Mouse (Mus musculus): ENCODE data around the gene Plekhh3. TPM values are rescaled to one million over a fixed set of nuclear protein-coding genes. Genes with fewer than 3 reads are reported as not detected.

The Plekhh3 gene
- 7.2 and 10.5 TPM in 2 replicates for polyA plus RNA-seq (2014; fragmentation: Nextera tagmentation; extraction: Ambion mirVana)

DNA sequence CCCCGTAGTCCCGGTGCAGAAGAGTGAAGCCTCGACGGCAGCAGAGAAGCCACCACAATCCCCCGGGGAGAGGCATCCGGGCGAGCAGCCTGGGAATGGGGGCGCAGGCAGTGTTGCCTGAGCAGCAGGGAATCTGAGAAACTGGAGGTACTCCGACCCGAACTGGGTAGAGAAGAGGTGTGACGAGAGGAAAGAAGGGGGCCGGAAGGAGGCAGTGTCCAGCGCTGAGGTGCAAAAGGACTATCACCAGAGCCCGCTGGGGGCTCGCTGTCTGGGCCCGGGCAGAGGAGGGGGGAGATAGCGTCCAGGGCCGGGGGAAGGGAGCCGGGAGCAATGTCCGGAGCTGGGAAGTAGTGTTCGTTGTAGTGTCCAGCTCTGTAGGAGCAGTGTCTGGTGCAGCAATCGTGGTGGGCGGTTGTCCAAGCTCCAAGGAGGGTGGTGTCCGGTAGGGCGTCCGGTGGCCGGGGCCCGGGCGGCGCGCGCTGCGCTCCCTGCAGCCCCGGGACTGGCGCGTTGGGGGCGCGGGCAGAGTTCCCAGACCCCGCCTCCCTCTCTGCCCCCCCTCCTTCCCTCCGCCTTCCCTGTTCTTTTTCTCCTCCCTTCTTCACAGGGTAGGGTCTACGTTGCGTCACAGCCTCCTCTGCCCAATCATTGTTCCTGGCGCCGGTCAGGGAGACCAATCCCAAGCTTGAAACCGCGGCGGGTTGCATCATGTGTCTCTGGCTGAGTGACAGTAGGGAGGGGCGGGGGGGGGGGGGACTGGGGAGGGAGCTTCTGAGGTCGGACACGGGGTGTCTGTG is at the start of gene Plekhh3:
TSS of gene Plekhh3 (minus strand) at position 541 of the 800 bp plus-strand sequence.
- peak within 1 kb of the TSS; percentile 64 for H3K9ac ChIP-seq (replicated peaks; ENCODE audit: low read depth, low read length)
- H3K4me2 ChIP-seq (ENCODE audit: low read depth, low read length): peak within 1 kb of the TSS; percentile 90
- peak within 1 kb of the TSS; percentile 60 for H3K4me3 ChIP-seq (ENCODE audit: low read depth, low read length)
- peaks cover 47% of the 10 kb centered on the region for H3K4me1 ChIP-seq (ENCODE audit: control insufficient read depth, insufficient read depth, low read length)
- ATAC-seq (ENCODE audit: low read depth): peak; percentile 96
- WGBS: under 1% methylated on average over 49 of the region's 50 CpGs
- peaks cover 25% of the 10 kb centered on the region for H3K27me3 ChIP-seq (ENCODE audit: control insufficient read depth, insufficient read depth, low read length)
- H3K9me3 ChIP-seq (ENCODE audit: control insufficient read depth, low read length): no peaks in the 10 kb centered on the region
- H3K27ac ChIP-seq (ENCODE audit: low read depth, low read length): peak within 1 kb of the TSS; percentile 82
- peaks cover 12% of the 10 kb centered on the region for H3K36me3 ChIP-seq (ENCODE audit: control insufficient read depth, insufficient read depth, low read length)

DNA sequence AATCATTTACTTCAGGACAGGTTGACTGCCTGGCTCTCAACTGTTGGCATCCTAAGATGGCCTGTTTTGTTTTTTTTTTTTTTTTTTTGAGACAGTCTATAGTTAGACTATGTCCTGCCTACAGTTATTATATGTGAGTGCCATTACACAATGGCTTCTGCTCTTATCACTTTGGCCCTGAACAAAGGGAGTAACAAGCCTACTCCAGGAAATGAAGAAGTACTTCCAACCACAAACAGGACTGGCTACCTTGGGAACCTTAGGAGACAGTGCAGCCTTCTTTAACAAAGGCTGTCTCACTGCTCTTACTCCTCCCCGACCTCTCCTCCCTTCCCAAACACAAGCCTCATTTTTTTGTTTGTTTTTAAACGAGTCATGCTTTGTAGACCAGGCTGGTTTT is 49.7 kb upstream of the Plekhh3 start:
- H3K9ac ChIP-seq (replicated peaks; ENCODE audit: low read depth, low read length): no peak overlapping the region
- H3K27me3 ChIP-seq (ENCODE audit: control insufficient read depth, insufficient read depth, low read length): no peaks in the 10 kb centered on the region
- no peaks in the 10 kb centered on the region for H3K9me3 ChIP-seq (ENCODE audit: control insufficient read depth, low read length)
- no peak overlapping the region for H3K27ac ChIP-seq (ENCODE audit: low read depth, low read length)
- H3K36me3 ChIP-seq (ENCODE audit: control insufficient read depth, insufficient read depth, low read length): no peaks in the 10 kb centered on the region
- no peak for ATAC-seq (ENCODE audit: low read depth)
- peaks cover 4% of the 10 kb centered on the region; the same call in 1 of the 2 replicates for H3K4me1 ChIP-seq (ENCODE audit: control insufficient read depth, insufficient read depth, low read length)
- H3K4me2 ChIP-seq (ENCODE audit: low read depth, low read length): no peak overlapping the region
- H3K4me3 ChIP-seq (ENCODE audit: low read depth, low read length): no peak overlapping the region
- 61% methylated on average over 2 of the region's 2 CpGs for WGBS

DNA sequence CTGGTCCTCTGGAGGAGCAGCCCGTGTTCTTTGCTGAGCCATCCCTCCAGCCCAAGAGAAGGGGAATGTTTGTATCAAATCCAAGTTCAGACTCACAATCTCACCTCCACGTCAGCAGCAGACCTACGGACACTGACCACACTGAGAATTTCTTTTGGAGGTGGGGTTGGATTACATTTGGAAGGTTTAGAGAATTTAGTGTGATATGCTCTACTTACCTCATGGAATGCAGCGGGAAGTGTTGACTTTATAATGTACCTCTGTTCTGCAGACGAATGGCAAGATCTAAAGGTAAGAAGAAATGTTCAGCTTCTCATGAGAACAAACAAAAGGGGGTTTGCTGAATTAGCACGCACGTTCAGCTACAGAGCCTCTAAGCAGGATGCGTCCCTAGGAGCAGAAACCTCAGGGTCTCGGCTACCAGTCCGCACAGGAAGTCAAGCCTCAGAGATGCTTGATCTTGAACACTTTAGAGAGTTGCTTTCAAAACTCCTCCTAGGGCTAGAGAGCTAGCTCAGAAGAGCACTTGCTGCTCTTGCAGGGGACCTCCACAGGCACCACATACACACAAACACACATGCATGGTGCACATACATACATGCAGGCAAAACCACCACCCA is 47.4 kb upstream of the Plekhh3 start:
- no peak for ATAC-seq (ENCODE audit: low read depth)
- Histone ChIP-seq H3K9ac (replicated peaks; ENCODE audit: low read depth, low read length) (no peak overlapping the region), H3K27me3 (ENCODE audit: control insufficient read depth, insufficient read depth, low read length) (no peaks in the 10 kb centered on the region), H3K9me3 (ENCODE audit: control insufficient read depth, low read length) (no peaks in the 10 kb centered on the region), H3K36me3 (ENCODE audit: control insufficient read depth, insufficient read depth, low read length) (0 out of 2 replicates have a peak, but pooled peaks cover 6% of the 10 kb centered on the region), H3K4me2 (ENCODE audit: low read depth, low read length) (no peak overlapping the region), H3K4me1 (ENCODE audit: control insufficient read depth, insufficient read depth, low read length) (no peaks in the 10 kb centered on the region), H3K4me3 (ENCODE audit: low read depth, low read length) (no peak overlapping the region), H3K27ac (ENCODE audit: low read depth, low read length) (no peak overlapping the region)
- 88% methylated on average over 10 of the region's 10 CpGs for WGBS

DNA sequence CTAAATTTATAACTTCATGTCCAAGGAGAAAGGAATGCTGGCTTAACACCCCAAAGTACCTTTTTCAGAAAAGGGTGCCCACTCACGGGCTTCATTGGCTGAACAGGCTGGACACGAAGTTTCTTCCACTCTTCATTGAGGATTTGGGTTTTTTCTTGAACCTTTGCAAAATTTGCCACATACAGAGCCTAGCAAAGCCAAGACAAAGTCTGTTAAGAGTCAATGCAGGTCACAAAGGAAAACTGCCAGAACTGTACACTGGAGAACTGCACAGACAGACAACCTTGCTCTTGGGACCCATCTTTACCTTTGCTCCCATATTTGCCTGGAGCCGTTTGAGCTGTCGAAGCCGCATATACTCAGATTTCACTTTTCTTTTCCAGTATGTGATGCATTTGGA is 45.8 kb upstream of the Plekhh3 start:
- Histone ChIP-seq H3K27me3 (ENCODE audit: control insufficient read depth, insufficient read depth, low read length) (no peaks in the 10 kb centered on the region), H3K4me2 (ENCODE audit: low read depth, low read length) (no peak overlapping the region), H3K9ac (replicated peaks; ENCODE audit: low read depth, low read length) (no peak overlapping the region), H3K9me3 (ENCODE audit: control insufficient read depth, low read length) (no peaks in the 10 kb centered on the region), H3K27ac (ENCODE audit: low read depth, low read length) (no peak overlapping the region), H3K4me1 (ENCODE audit: control insufficient read depth, insufficient read depth, low read length) (no peaks in the 10 kb centered on the region), H3K36me3 (ENCODE audit: control insufficient read depth, insufficient read depth, low read length) (0 out of 2 replicates have a peak, but pooled peaks cover 6% of the 10 kb centered on the region), H3K4me3 (ENCODE audit: low read depth, low read length) (no peak overlapping the region)
- no peak for ATAC-seq (ENCODE audit: low read depth)
- 92% methylated on average over 5 of the region's 5 CpGs for WGBS

DNA sequence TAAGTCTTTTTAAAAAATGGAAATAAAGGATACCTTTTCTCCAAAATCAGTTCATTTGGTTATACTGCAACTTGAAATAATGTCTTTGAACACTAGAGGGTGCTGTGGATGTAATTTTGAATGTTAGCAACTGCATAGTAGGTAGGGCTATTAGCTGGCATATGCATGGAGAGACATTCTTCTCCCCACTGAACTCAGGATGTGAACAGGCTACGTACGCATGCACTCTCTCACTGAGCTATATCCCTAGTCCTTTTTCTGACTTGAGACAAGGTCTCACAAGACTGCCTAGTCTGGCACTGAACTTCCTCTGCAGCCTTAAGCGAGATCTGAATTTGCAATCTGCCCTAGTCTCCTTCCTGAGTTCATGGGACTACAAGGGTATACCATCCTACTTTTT is 40.8 kb upstream of the Plekhh3 start:
- no peak overlapping the region for H3K27ac ChIP-seq (ENCODE audit: low read depth, low read length)
- H3K4me2 ChIP-seq (ENCODE audit: low read depth, low read length): no peak overlapping the region
- no peak overlapping the region for H3K9ac ChIP-seq (replicated peaks; ENCODE audit: low read depth, low read length)
- ATAC-seq (ENCODE audit: low read depth): no peak
- WGBS: 43% methylated on average over 3 of the region's 3 CpGs
- H3K36me3 ChIP-seq (ENCODE audit: control insufficient read depth, insufficient read depth, low read length): peaks cover 12% of the 10 kb centered on the region; the same call in 1 of the 2 replicates
- no peaks in the 10 kb centered on the region for H3K4me1 ChIP-seq (ENCODE audit: control insufficient read depth, insufficient read depth, low read length)
- H3K27me3 ChIP-seq (ENCODE audit: control insufficient read depth, insufficient read depth, low read length): no peaks in the 10 kb centered on the region
- no peaks in the 10 kb centered on the region for H3K9me3 ChIP-seq (ENCODE audit: control insufficient read depth, low read length)
- H3K4me3 ChIP-seq (ENCODE audit: low read depth, low read length): no peak overlapping the region

DNA sequence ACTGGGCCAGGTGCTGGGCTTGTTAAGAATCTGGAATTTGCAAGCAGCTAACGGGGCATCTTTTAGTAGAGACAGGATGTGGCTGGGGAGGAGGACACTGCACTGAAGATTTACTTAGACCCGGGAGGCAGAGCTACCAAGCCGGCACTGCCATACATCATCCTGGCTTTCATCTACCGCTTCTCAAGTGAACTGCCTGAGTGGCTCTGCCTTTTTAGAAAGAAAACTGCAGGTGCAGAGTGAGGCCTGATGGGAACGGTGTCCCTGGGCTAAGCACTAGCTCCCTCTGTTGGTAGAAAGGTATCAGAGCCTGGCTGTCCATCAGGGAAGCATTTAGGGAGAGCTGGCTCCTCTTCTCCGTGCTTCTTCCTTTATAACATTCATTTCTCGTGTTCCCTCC is 29.8 kb upstream of the Plekhh3 start:
- WGBS: 17% methylated on average over 7 of the region's 7 CpGs
- ATAC-seq (ENCODE audit: low read depth): no peak
- H3K27me3 ChIP-seq (ENCODE audit: control insufficient read depth, insufficient read depth, low read length): no peaks in the 10 kb centered on the region
- H3K27ac ChIP-seq (ENCODE audit: low read depth, low read length): no peak overlapping the region
- peaks cover 30% of the 10 kb centered on the region for H3K36me3 ChIP-seq (ENCODE audit: control insufficient read depth, insufficient read depth, low read length)
- H3K9ac ChIP-seq (replicated peaks; ENCODE audit: low read depth, low read length): no peak overlapping the region
- no peak overlapping the region for H3K4me3 ChIP-seq (ENCODE audit: low read depth, low read length)
- no peak overlapping the region for H3K4me2 ChIP-seq (ENCODE audit: low read depth, low read length)
- H3K9me3 ChIP-seq (ENCODE audit: control insufficient read depth, low read length): no peaks in the 10 kb centered on the region
- no peaks in the 10 kb centered on the region for H3K4me1 ChIP-seq (ENCODE audit: control insufficient read depth, insufficient read depth, low read length)

DNA sequence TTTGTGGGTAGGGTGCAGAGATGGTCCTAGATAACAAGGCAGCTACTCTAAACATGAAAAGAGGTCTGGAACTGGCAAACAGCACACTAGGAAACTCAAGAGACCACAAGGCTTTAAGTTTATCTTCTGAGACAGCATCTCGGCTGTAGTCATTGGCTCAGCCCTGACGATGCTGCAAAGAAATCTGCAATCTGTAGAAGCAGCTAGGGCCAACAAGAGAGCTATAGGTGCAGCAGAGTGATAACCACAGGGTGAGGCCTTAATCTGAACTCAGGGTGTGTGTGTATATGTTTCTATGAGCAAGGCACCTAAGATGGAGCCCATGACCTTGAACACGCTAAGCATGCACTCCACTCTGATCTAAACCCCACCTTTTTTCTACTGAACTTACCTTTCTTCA is 28.4 kb upstream of the Plekhh3 start:
- Histone ChIP-seq H3K9me3 (ENCODE audit: control insufficient read depth, low read length) (no peaks in the 10 kb centered on the region), H3K27me3 (ENCODE audit: control insufficient read depth, insufficient read depth, low read length) (no peaks in the 10 kb centered on the region), H3K4me1 (ENCODE audit: control insufficient read depth, insufficient read depth, low read length) (no peaks in the 10 kb centered on the region), H3K9ac (replicated peaks; ENCODE audit: low read depth, low read length) (no peak overlapping the region), H3K4me3 (ENCODE audit: low read depth, low read length) (no peak overlapping the region), H3K36me3 (ENCODE audit: control insufficient read depth, insufficient read depth, low read length) (peaks cover 27% of the 10 kb centered on the region), H3K4me2 (ENCODE audit: low read depth, low read length) (no peak overlapping the region), H3K27ac (ENCODE audit: low read depth, low read length) (no peak overlapping the region)
- WGBS: 96% methylated on average over 3 of the region's 3 CpGs
- ATAC-seq (ENCODE audit: low read depth): no peak

DNA sequence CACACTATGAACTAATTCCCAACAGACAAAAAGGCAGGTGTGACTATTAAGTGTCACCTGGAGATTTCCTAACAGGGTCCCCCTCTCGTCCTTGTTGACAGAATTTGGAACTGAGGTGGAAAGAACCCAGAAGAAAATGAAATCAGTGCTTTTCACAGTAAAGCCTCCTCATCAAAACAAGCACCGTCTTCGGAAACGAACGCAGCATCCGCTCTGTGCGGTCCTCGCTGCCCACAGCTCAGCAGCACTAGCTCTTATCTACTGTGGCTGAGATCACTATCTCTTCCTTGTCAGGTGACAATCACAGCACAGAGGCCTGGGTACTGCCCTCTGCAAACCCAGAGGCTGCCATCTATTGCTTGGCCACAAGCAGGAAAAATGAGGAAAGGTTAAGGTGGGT is 25.0 kb upstream of the Plekhh3 start:
- no peak overlapping the region for H3K27ac ChIP-seq (ENCODE audit: low read depth, low read length)
- peaks cover 21% of the 10 kb centered on the region; the same call in 1 of the 2 replicates for H3K36me3 ChIP-seq (ENCODE audit: control insufficient read depth, insufficient read depth, low read length)
- no peaks in the 10 kb centered on the region for H3K4me1 ChIP-seq (ENCODE audit: control insufficient read depth, insufficient read depth, low read length)
- ATAC-seq (ENCODE audit: low read depth): no peak
- H3K9me3 ChIP-seq (ENCODE audit: control insufficient read depth, low read length): no peaks in the 10 kb centered on the region
- H3K4me3 ChIP-seq (ENCODE audit: low read depth, low read length): no peak overlapping the region
- no peaks in the 10 kb centered on the region for H3K27me3 ChIP-seq (ENCODE audit: control insufficient read depth, insufficient read depth, low read length)
- 95% methylated on average over 8 of the region's 8 CpGs for WGBS
- no peak overlapping the region for H3K4me2 ChIP-seq (ENCODE audit: low read depth, low read length)
- no peak overlapping the region for H3K9ac ChIP-seq (replicated peaks; ENCODE audit: low read depth, low read length)

DNA sequence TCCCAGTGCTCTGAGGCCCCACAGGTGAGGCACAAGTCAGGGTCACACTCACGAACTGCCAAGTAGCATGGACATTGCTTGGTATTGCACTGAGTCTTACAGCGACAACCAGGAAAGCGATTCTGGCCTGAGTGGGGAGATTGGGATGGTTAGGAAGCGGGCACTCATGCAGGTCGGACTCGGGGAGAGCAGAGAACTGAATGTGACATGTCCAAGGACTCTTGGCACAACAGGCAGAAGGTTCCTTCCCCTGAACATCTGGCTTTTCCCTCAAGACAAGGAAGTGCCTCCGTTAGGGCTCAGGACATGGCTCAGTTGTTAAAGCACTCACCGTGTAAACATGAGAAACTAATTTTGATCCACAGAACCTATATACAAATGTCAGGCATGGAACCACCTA is 24.4 kb upstream of the Plekhh3 start:
- ATAC-seq (ENCODE audit: low read depth): no peak
- Histone ChIP-seq H3K9ac (replicated peaks; ENCODE audit: low read depth, low read length) (no peak overlapping the region), H3K27ac (ENCODE audit: low read depth, low read length) (no peak overlapping the region), H3K4me2 (ENCODE audit: low read depth, low read length) (no peak overlapping the region), H3K4me3 (ENCODE audit: low read depth, low read length) (no peak overlapping the region), H3K9me3 (ENCODE audit: control insufficient read depth, low read length) (no peaks in the 10 kb centered on the region), H3K36me3 (ENCODE audit: control insufficient read depth, insufficient read depth, low read length) (peaks cover 21% of the 10 kb centered on the region; the same call in 1 of the 2 replicates), H3K27me3 (ENCODE audit: control insufficient read depth, insufficient read depth, low read length) (no peaks in the 10 kb centered on the region), H3K4me1 (ENCODE audit: control insufficient read depth, insufficient read depth, low read length) (no peaks in the 10 kb centered on the region)
- WGBS: 91% methylated on average over 8 of the region's 8 CpGs
